Mouse (Mus musculus) bone marrow macrophage, adult 2 months (primary cell): Measurements from ENCODE around the gene Strip2.

Experiments used
- CTCF ChIP-seq: IDR thresholded peaks from 2 replicates; pipeline ENCODE4 v1.5.1; 2012; ENCODE audit warnings: low read depth, mild to moderate bottlenecking, low read length, moderate library complexity
- POLR2A ChIP-seq: IDR thresholded peaks from 2 replicates; pipeline ENCODE4 v1.6.1; 2012; ENCODE audit warnings: mild to moderate bottlenecking, low read depth, low read length, borderline replicate concordance

DNA sequence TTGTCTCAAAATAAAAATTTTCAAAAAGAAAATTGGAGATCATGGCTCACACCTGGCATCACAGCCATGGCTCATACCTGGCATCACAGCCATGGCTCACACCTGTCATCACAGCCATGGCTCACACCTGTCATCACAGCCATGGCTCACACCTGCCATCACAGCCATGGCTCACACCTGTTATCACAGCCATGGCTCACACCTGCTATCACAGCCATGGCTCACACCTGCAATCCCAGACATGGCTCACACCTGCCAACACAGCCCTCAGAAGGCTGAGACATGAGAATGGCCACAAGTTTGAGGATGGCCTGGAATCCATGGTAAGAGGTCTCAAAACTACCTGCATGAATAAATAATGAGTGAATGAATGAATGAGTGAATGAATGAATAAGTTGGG lies 37.2 kb upstream of the Strip2 start:
- TF ChIP-seq CTCF, result no peak
- TF ChIP-seq POLR2A, result no peak
